Mouse (Mus musculus) gastrocnemius, adult 2 months (tissue): ENCODE measurements around the gene Shisa8. TPM values are rescaled to one million over a fixed set of nuclear protein-coding genes. Genes with fewer than 3 reads are reported as not detected.

Source experiments
- DNase-seq: peaks from one replicate; pipeline ENCODE4 v3.0.0; 2022
- H3K27ac ChIP-seq: fragments of 200-600 bp; 2 replicates; pipeline ENCODE4 v1.8.1; 2022; ENCODE audit warnings: mild to moderate bottlenecking
- H3K4me3 ChIP-seq: fragments of 200-600 bp; 2 replicates; pipeline ENCODE4 v1.8.1; 2022; ENCODE audit warnings: mild to moderate bottlenecking, moderate library complexity
- CTCF ChIP-seq: fragments of 200-600 bp; IDR thresholded peaks from 2 replicates; pipeline ENCODE4 v1.8.1; 2022; ENCODE audit warnings: antibody characterized with exemption, mild to moderate bottlenecking, moderate library complexity
- intact Hi-C: fragments of 180-260 bp; cut with DNase I; formaldehyde crosslinking; loops from one replicate; pipeline ENCODE4 v1.15.1; 2025
- total RNA-seq, 2 experiments: library from RNA; stranded (reverse); gene quantifications; 2 replicates each; pipeline ENCODE4 v1.2.3; 2021

The Shisa8 gene
- total RNA-seq, 2 experiments from 2014 or later = not detected

GRCm38 (mm10) chr15:82232651-82233050 is 20.0 kb upstream of the Shisa8 start:
- Histone ChIP-seq H3K27ac (no peak overlapping the region), H3K4me3 (no peak overlapping the region)
- no peak for TF ChIP-seq CTCF
- no peak for DNase-seq
- intact Hi-C loops = no loop called here

GRCm38 (mm10) chr15:82231591-82232378 is 19.2 kb upstream of the Shisa8 start:
- no peak for TF ChIP-seq CTCF
- Histone ChIP-seq H3K27ac (no peak overlapping the region), H3K4me3 (no peak overlapping the region)
- intact Hi-C loops = no loop called here
- peak; percentile 83 for DNase-seq

- DNase-seq = no peak
- Histone ChIP-seq H3K4me3 (no peak overlapping the region), H3K27ac (no peak overlapping the region)
- intact Hi-C loops = no loop called here
- TF ChIP-seq CTCF = no peak
Observed at GRCm38 (mm10) chr15:82231100-82231499, 18.5 kb upstream of the Shisa8 start.

- intact Hi-C loops = no loop called here
- no peak overlapping the region for H3K4me3 ChIP-seq
- no peak overlapping the region for H3K27ac ChIP-seq
- no peak for DNase-seq
- TF ChIP-seq CTCF = no peak
Observed at GRCm38 (mm10) chr15:82230098-82230611, 17.5 kb upstream of the Shisa8 start.

GRCm38 (mm10) chr15:82229542-82230045 is 17.0 kb upstream of the Shisa8 start:
- intact Hi-C loops = no loop called here
- no peak for DNase-seq
- no peak overlapping the region for H3K27ac ChIP-seq

GRCm38 (mm10) chr15:82225769-82226168 is 13.2 kb upstream of the Shisa8 start:
- no peak overlapping the region for H3K27ac ChIP-seq
- H3K4me3 ChIP-seq = no peak overlapping the region
- no peak for DNase-seq
- intact Hi-C loops = no loop called here
- TF ChIP-seq CTCF = no peak

More at GRCm38 (mm10) chr15:82229542-82230045, 17.0 kb upstream of the Shisa8 start:
- TF ChIP-seq CTCF = no peak
- H3K4me3 ChIP-seq = no peak overlapping the region

- intact Hi-C loops = no loop called here
- Histone ChIP-seq H3K27ac (no peak overlapping the region), H3K4me3 (no peak overlapping the region)
- TF ChIP-seq CTCF = no peak
- no peak for DNase-seq
Observed at GRCm38 (mm10) chr15:82224602-82225215, 12.1 kb upstream of the Shisa8 start.

GRCm38 (mm10) chr15:82223657-82224601 is 11.3 kb upstream of the Shisa8 start, which contains the start of gene Tnfrsf13c:
Tnfrsf13c (minus strand) TSS chr15:82224369.
- TF ChIP-seq CTCF = no peak
- DNase-seq = peak; percentile 62
- intact Hi-C loops = no loop called here
- no peak within 1 kb of the TSS for H3K27ac ChIP-seq
- H3K4me3 ChIP-seq = peak within 1 kb of the TSS; percentile 63

- no peak for DNase-seq
- no peak for TF ChIP-seq CTCF
- Histone ChIP-seq H3K4me3 (no peak overlapping the region), H3K27ac (no peak overlapping the region)
- intact Hi-C loops = no loop called here
Observed at GRCm38 (mm10) chr15:82223251-82223650, 10.6 kb upstream of the Shisa8 start.

GRCm38 (mm10) chr15:82221104-82221860 is 8.7 kb upstream of the Shisa8 start:
- no peak for DNase-seq
- Histone ChIP-seq H3K4me3 (no peak overlapping the region), H3K27ac (no peak overlapping the region)
- TF ChIP-seq CTCF = peak; percentile 40
- intact Hi-C loops = no loop called here

GRCm38 (mm10) chr15:82220003-82220675 is 7.5 kb upstream of the Shisa8 start:
- no peak for DNase-seq
- no peak overlapping the region for H3K27ac ChIP-seq
- H3K4me3 ChIP-seq = no peak overlapping the region
- no peak for TF ChIP-seq CTCF
- intact Hi-C loops = no loop called here
